Mouse (Mus musculus) megakaryocyte progenitor cell, adult 5-6 weeks (primary cell): ENCODE data around the gene Slc12a9. TPM values are rescaled to one million over a fixed set of nuclear protein-coding genes. Genes with fewer than 3 reads are reported as not detected.
"Not testable (repeated sequence)": the region's sequence is repeated elsewhere in the genome, so short reads cannot be mapped to it uniquely, and the experiment has no call there.

ENCODE experiments used
- ATAC-seq: replicated peaks from 2 replicates; pipeline ENCODE4 v1.8.0; 2016; ENCODE audit warnings: mild to moderate bottlenecking, moderate TSS enrichment, inconsistent platforms; ENCODE audit not compliant: poor library complexity
- total RNA-seq, 2 experiments: library from RNA; stranded (forward) in 1 of 2; stranded (reverse) in 1 of 2; fragments of 157-497, 149-512 nt in 1 of 2; fragments of 200-1000 nt in 1 of 2; gene quantifications; 2 replicates each; pipeline versions ENCODE4 v1.2.3 to v1.2.4; 2015 to 2017

Slc12a9 gene
- total RNA-seq, 2 experiments from 2014 or later: 2.4 to 5.7 TPM

DNA sequence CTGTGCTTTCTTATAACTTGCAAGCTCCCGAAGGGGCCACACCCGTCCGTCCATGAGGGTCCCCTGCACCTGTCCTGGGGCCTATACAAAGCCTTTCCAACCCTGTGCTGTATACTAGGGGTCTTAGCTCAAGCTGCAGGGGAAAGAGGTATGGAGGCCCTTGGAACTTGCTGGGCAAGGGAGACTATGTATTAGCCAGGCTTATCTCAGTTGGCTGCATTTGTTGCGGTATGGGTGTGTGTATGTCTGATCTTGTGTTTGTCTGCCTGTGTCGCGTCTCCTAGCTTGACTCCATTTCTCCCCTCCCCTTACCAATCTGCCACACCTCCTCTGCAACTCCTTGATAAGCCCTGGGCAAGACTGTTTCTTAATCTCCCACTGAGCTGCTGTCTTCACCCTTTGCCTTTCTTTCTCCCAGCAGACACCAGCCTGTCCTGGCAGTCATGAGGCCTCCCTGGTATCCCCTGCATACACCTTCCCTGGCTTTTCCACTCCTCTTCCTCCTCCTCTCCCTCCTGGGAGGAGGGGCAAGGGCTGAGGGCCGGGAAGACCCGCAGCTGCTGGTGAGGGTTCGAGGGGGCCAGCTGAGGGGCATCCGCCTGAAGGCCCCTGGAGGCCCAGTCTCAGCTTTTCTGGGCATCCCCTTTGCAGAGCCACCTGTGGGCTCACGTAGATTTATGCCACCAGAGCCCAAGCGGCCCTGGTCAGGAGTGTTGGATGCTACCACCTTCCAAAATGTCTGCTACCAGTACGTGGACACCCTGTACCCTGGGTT is 43.6 kb downstream of the Slc12a9 start:
- ATAC-seq: peak; percentile 56

DNA sequence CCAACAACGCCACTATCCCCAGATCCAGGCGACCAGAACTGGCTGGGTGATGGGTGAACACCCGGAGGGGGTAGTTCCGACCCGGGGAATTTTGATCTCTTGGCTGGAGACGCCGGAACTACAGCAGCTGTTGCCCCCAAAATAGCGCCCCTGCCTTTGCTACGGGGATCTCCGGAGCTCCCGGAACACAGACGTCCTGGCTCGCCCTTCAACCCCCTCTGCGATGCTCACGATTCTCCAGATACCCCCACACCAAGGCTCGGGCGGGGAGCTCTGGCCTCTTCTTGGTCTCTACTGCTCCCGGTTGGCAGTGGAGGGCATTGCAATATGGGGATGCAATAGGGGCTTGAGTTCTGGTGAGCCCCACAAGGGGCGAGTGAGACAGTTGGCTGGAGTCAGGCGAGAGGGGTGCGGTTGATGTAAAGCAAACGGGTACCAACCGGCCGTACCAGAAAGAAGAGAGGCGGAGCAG is 44.4 kb downstream of the Slc12a9 start:
- ATAC-seq: peak; percentile 13

DNA sequence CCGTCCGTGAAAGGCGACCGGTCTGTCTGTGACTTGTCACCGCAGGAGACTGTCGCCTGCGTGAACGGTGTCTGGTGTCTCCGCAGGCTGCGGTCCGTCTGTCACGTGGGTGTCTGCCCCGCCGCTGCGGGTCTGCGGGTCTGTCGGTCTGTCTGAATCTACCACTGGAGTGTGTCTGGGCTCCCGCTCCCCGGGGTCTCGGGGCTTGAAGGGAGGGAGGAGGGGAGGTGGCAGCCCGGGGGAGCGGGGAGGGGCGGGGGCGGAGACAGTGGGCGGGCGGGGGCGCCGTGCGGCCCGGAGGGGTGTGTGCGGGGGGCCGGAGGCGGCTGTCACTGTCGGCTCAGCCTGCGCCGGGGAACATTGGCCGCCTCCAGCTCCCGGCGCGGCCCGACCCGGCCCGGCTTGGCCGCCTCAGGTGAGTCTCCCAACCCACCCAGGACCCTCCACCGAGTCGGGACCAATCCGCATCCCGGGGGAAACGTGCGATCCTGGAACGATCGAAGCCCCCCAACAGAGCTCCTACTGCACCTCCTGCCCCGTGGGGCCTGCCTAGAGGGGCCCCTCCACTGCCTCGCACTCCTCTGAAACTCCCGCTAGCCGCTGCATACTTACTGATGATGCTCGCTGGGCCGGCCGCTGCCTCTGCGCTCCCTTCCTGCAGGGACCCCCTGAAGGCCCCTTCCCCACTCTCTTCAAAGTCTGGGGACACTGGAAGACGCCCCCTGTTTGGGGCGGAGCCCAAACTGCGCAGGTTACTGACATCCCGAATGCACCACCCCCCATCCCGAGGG is 45.2 kb downstream of the Slc12a9 start:
- no peak for ATAC-seq

DNA sequence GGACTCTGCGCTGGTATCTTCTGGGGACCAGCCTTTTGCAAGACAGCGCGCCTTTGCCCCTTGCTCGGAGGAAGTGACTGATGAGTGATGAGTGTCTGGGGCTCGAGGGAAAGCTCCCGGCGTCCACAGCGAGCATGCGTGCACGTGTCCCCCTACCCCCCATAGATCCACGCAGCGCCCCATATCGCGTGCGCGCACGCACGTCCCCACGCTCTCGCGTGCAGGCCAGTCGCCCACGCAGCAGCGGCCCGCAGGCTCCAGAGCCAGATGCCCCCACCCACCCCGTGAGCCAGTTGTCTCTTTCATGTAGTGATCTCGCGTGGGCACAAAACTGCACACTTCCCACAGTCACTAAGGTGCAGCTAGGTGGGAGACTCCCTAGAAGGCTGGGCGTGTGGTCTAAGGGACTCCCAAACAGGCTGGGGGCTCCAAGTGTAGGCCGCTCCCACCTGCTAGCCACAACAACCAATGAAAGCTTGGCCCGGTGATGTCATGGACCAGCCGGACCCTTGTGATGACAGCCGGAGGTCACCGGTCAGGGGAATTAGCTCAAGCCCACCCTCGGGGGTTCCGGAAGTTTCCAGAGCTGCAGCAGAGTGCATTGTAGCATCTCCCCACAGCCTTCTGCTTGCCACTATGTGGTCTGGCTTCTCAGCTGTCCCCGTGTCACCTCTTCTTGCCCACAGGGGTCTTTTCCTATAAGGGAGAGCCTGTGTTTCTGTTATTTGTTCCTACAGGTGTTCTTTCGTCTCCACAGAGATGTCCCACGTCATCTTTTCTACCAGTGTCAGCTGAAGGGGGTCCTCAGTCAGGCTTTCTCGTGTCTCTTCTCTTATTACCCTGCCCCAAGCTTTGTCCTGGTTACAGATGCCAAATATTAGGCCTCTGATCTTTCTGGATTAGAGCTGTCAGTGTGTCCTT is 46.1 kb downstream of the Slc12a9 start, which contains the start of gene Ache:
TSS of gene Ache (plus strand) at position 488 of the 921 bp plus-strand sequence.
- ATAC-seq: no peak

DNA sequence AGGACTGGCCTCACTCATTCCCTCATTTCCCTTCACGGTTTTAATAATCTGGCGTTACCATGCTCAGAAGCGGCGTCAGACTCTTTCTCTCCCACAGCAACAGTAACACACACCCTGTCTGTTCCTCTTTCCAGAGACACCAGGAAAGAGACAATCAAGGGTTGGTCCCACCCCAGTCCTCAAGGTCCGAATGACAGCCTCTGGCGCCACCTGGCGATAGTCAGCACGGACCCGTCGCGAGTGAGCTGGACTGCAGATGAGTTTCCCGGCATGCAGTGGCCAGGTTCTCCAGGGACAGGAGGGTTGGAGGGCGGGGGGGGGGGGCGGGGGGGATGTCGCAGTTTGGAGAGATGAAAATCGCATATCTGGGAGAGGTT is 46.8 kb downstream of the Slc12a9 start:
- peak; percentile 49 for ATAC-seq

DNA sequence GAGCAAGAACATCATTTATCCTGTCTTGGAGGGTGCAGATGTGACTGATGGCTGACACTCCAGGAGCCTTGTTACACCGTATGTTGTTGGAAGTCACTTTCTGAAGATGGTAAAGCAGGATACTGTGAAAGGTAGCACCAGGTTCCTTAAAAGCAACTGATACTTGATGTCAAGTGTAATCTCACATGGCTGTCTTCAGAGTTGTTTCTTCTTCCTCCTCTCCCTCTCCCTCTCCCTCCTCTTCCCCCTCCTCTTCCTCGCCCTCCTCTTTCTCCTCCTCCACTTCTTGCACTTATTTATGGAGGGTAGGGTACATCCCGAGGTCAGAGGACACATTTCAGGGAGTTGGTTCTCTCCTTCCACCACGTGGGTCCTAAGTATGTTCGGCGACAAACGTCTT is 47.4 kb downstream of the Slc12a9 start:
- no peak for ATAC-seq

DNA sequence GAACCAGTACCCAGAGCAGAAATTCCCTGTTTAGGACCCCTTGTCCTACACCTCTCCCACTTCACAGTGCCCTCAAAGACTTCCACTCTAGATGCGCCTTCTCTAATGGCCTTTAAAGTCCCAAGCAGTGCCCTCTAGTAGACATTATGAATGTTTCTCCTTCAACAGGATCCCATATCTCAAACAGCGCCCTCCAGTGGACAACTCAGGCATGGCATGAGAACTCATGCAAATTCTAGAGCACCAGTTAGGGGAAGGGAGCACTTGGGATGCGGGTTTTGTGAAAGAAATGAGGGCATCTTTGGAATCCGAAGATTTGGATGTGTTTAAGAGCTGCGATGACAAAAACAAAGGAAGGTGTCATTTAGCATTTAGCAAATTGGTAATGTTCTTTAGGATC is 48.4 kb downstream of the Slc12a9 start:
- 0 out of 2 replicates have a peak, but pooled peaks have one; percentile 20 for ATAC-seq

DNA sequence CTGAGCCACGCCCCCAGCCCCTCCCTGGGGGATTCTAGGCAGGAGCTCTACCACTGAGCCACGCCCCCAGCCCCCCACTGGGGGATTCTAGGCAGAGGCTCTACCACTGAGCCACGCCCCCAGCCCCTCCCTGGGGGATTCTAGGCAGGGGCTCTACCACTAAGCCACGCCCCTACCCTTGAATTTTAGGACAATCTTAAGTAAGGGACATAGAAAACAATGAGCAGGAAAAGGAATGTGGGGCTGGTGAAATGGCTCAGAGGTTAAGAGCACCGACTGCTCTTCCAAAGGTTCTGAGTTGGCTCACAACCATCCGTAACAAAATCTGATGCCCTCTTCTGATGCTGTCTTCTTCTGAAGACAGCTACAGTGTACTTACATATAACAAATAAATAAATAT is 49.0 kb downstream of the Slc12a9 start:
- not testable (repeated sequence) for ATAC-seq

DNA sequence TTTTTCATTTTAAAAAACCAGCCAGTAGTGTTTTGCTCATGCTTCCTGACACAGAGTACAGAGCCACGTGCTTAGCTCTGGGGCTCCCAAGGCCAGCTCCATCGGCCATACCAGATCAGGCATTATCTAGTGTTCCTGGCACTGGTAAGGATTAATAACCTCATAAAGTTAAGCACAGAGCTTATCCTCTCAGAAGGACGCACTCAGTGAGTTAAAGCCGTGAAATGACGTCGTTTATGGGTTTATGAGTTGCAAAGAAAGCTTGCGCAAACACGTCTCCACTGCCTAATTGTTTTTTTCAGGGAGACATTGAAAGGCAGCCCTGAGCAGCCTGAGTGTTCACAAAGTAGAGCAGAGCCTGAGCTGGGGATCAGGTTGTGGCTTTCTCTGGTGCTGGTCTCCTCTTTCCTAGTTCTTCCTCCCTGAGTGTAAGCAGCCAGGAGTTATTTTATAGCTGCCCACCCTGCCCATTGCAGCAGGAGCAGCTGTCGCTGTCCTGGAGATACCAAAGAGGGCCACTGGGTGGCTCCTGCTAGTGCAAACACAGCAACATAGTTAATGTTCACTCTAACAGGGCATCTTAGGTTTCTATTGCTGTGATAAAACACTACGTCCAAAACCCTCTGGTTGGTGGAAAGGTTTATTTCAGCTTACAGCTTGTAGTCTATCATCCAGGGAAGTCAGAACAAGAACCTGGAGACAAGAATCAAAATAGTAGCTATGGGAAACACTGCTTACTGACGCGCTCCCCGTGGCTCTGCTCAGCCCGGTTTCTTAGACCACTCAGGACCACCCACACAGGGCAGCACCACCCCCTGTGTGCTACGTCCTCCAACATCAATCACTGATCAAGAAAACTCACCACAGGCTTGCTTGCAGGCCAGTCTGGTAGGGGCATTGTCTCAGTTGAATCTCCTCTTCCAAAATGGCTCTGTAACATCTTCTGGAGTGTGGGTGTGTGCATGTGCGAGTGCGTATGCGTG is 55.7 kb downstream of the Slc12a9 start:
- ATAC-seq: peak; percentile 74

DNA sequence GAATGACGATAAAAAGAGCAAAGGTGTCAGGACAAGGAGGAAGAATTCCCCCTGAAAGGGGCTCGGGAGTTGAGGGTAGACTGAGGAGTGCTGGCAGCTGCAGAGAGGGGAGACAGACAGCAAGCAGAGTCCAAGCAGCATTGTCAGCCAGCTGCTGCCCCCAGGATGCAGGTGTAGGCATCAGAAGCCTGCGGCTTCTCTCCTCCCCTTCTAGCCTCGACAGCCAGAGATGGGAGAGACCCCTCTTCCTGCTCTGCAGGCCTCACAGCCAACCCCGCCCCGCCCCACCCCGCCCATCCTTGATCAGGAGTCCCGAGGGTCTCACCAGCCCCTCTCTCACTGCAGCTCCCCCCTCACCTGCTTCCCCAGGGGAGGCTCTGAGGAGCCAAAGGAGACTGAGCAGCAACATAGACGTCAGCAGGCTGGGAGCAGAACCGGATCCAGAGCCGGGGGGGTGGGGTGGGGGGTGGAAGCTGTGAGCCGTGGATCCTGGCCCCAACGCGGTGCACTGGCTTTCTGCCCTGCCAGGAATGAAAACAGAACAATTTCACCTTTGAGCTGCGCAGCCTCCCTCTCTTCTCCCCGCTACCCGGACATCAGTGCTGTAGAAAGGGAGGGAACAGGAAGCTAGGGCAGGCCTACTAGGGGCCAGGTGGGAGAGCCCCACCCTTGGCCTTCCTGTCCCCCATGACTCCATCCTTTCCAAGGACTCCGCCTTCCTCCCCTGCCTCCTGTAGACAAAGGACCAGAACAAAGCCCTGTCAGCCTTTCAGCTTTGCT is 65.1 kb downstream of the Slc12a9 start:
- no peak for ATAC-seq

DNA sequence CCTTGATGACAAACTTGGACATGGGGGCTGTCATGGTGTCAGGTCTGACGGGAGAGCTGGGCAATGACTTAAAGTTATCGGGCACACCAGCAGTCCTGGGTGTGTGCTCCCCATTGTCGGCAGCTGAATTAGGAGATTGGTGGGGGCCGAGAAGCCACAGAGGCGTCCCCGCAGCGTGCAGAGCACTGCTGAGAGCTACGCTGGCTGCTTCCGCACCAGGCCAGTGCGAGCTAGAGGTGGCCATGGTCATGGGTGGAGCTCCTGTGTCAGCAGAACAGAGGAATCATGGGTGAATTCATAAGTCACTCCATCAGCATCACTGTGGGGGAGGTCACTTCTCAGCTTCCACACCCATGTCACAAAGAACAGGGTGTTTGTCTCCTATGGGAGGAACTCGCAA is 68.6 kb downstream of the Slc12a9 start:
- ATAC-seq: peak; percentile 40

Other genes starting within 250 kb of the Slc12a9 start
- 8.1 and 8.7 TPM in 2 replicates for gene Trim56, start 217.4 kb downstream of the Slc12a9 start, total RNA-seq (2015)
- gene Trim56, start 217.4 kb downstream of the Slc12a9 start, total RNA-seq (2017): 24.7 and 25.6 TPM in 2 replicates
- gene Muc3, start 184.3 kb downstream of the Slc12a9 start, total RNA-seq (2015): not detected in 2 replicates
- gene Muc3, start 184.3 kb downstream of the Slc12a9 start, total RNA-seq (2017): not detected in 2 replicates
- 0.69 TPM in 1 of 2 replicates, not detected in the other for gene Muc3a, start 121.2 kb downstream of the Slc12a9 start, total RNA-seq (2015)
- gene Muc3a, start 121.2 kb downstream of the Slc12a9 start, total RNA-seq (2017): not detected in 2 replicates
- 0.67 and 2.3 TPM in 2 replicates for gene Ache, start 46.1 kb downstream of the Slc12a9 start, total RNA-seq (2015)
- under 0.01 TPM in 1 of 2 replicates, not detected in the other for gene Ache, start 46.1 kb downstream of the Slc12a9 start, total RNA-seq (2017)
- 0.61 and 2.9 TPM in 2 replicates for gene Ufsp1, start 39.0 kb downstream of the Slc12a9 start, total RNA-seq (2015)
- gene Ufsp1, start 39.0 kb downstream of the Slc12a9 start, total RNA-seq (2017): 1.3 and 3.8 TPM in 2 replicates
- 133 and 143 TPM in 2 replicates for gene Srrt, start 25.9 kb downstream of the Slc12a9 start, total RNA-seq (2015)
- gene Srrt, start 25.9 kb downstream of the Slc12a9 start, total RNA-seq (2017): 241 and 321 TPM in 2 replicates
- gene Trip6, start 19.2 kb downstream of the Slc12a9 start, total RNA-seq (2015): 4.0 and 6.7 TPM in 2 replicates
- gene Trip6, start 19.2 kb downstream of the Slc12a9 start, total RNA-seq (2017): 7.1 and 7.5 TPM in 2 replicates
- gene Ephb4, start 16.5 kb upstream of the Slc12a9 start, total RNA-seq (2015): 0.05 and 0.10 TPM in 2 replicates
- 0.27 TPM in 1 of 2 replicates, not detected in the other for gene Ephb4, start 16.5 kb upstream of the Slc12a9 start, total RNA-seq (2017)
- gene Zan, start 143.5 kb upstream of the Slc12a9 start, total RNA-seq (2015): 0.10 and 0.47 TPM in 2 replicates
- under 0.01 and 0.14 TPM in 2 replicates for gene Zan, start 143.5 kb upstream of the Slc12a9 start, total RNA-seq (2017)
- gene Pop7, start 168.9 kb upstream of the Slc12a9 start, total RNA-seq (2015): 31.9 and 35.0 TPM in 2 replicates
- gene Pop7, start 168.9 kb upstream of the Slc12a9 start, total RNA-seq (2017): 22.7 and 29.2 TPM in 2 replicates
- 7.1 and 8.6 TPM in 2 replicates for gene Gigyf1, start 185.0 kb upstream of the Slc12a9 start, total RNA-seq (2015)
- 4.7 and 7.2 TPM in 2 replicates for gene Gigyf1, start 185.0 kb upstream of the Slc12a9 start, total RNA-seq (2017)
- gene Epo, start 199.6 kb upstream of the Slc12a9 start, total RNA-seq (2015): not detected in 2 replicates
- not detected in 2 replicates for gene Epo, start 199.6 kb upstream of the Slc12a9 start, total RNA-seq (2017)
- 193 and 223 TPM in 2 replicates for gene Gnb2, start 199.9 kb upstream of the Slc12a9 start, total RNA-seq (2015)
- gene Gnb2, start 199.9 kb upstream of the Slc12a9 start, total RNA-seq (2017): 187 and 251 TPM in 2 replicates
- gene Actl6b, start 219.9 kb upstream of the Slc12a9 start, total RNA-seq (2015): not detected in 2 replicates
- not detected in 2 replicates for gene Actl6b, start 219.9 kb upstream of the Slc12a9 start, total RNA-seq (2017)
- gene Tfr2, start 236.2 kb upstream of the Slc12a9 start, total RNA-seq (2015): 14.1 and 20.7 TPM in 2 replicates
- 13.2 and 23.4 TPM in 2 replicates for gene Tfr2, start 236.2 kb upstream of the Slc12a9 start, total RNA-seq (2017)